Mouse (Mus musculus): ENCODE data around the gene Zbtb9.

Zbtb9 gene

DNA sequence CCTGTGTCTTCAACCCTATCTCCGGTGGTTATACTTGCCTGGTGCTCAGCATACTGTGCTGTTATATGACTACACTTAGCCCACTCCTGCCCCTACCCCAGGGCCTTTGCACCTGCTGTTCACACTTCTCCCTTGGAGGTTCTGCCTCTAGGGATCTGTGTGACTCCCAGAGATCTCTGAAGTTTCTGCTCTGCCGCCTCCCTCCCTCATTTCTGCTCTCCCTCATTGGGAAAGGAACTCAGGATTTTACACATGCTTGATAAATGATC, 68.8 kb downstream of the Zbtb9 start:
- no peak for DNase-seq (ENCODE audit: low spot score)

- no peak for DNase-seq (ENCODE audit: low spot score)
Measured at GRCm38 (mm10) chr17:27042840-27043239, 69.9 kb downstream of the Zbtb9 start.

- DNase-seq (ENCODE audit: low spot score): no peak
Measured at GRCm38 (mm10) chr17:27045164-27045563, 72.2 kb downstream of the Zbtb9 start.

- DNase-seq (ENCODE audit: low spot score): no peak
Measured at GRCm38 (mm10) chr17:27047762-27048444, 74.9 kb downstream of the Zbtb9 start.

DNA sequence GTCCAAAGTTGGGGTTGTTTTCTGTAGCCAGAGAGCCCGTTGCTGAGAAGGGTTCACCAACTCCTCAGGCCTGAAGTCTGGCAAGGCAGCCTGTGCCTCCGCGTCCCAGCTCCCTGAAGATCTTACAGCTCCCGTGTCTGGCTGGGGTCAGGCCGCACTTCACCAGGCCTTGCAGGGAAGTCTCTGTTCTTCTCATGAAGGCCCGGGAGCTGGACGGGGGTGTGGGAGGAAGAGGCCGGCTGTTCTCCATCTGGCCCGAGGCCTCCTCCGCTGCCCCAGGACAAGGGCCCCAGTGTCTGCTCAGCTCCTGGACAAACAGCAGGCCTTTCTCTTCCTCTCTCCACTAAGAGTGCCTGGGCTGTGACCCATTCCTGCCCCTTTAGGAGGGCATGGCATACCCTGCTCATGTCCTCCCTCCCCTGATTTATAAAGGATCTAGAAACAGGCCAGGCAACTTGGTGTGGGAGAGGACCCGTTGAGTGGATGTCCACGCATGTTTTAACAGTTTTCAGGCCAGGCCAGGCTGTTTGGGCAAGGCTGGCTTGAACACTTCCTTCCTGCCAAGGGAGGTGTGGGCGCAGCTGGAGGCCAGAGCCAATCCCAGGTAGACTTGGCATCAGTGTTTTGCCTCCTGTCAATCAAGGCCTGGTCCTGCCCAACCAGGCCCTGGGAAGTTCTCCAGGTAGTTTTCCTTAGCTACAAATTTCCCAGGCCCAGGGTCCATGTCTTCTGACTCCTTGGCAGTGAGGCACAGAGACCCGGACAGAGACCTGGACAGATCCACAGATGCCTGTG, 75.7 kb downstream of the Zbtb9 start:
- no peak for DNase-seq (ENCODE audit: low spot score)

GRCm38 (mm10) chr17:27050853-27051252, 77.9 kb downstream of the Zbtb9 start:
- DNase-seq (ENCODE audit: low spot score): no peak

- DNase-seq (ENCODE audit: low spot score): peak; percentile 74
Measured at GRCm38 (mm10) chr17:27051514-27051913, 78.5 kb downstream of the Zbtb9 start.

DNA sequence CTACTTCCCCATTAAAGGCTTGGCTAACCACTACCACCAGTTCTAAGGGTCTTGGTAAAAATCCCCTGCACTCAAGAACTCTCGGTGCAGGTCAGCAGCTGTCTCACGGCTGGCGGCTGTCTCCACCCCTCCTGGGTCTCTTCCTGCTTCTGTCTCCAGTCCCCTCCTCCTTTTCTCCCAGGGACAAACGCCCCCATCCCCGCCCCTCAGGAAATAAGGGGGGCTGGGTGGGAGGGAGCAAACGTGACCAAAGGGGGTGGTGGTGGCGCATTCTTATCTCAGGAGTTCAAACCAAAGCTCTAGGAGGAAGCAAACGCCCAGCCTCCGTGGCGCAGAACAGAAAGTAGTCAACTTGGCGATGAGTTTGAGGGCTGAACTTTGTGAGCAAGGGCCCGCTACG, 83.2 kb downstream of the Zbtb9 start:
- DNase-seq (ENCODE audit: low spot score): peak; percentile 87

DNA sequence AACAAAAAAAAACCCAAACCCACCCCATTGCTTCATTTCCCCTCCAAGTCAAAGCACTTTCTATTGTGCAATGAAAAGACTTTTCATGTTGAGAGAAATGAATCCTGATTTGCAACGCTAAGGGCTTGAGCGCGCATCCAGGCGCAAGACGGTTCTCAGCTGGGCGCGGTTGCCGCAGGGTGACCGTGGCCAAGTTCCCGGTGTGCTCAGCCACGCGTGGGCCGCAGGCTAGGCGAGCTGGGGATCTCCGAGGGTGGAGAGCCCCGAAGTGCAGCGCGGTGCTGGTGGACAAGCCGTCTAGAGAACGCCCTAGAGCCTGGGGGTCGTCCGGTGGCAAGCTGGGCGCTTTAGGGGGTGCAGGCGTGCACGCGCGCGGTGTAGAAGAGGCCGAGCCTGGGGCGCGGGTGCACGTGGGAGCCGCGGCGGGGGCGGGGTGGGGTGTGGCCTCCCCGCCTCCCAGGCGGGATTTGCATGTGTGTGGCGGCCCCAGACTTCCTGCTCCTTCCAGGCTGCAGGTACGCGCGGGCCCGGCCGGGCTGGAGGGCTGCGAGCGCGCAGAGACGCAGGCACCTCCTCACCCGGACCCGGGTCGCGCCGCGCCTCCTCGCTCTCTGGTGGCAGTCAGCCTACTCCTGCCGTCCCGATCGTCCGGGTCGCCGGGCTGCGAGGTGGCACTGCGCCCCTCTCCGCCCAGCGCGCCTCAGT, 84.0 kb downstream of the Zbtb9 start, which contains the start of gene Itpr3:
Gene Itpr3, plus strand, starts transcription at position 493 of the 705 bp plus-strand sequence.
- peak; percentile 86 for DNase-seq (ENCODE audit: low spot score)

- no peak for DNase-seq (ENCODE audit: low spot score)
Measured at GRCm38 (mm10) chr17:27057517-27058055, 84.6 kb downstream of the Zbtb9 start.

Data from lung, postnatal 25 days (tissue).